Mouse (Mus musculus): ENCODE measurements around the gene Itga6.

The Itga6 gene

GRCm38 (mm10) chr2:71766007-71766406 is 20.6 kb downstream of the Itga6 start:
- peak in 1 of 2 experiments; percentile 38 for DNase-seq

GRCm38 (mm10) chr2:71767019-71767610 is 21.7 kb downstream of the Itga6 start:
- DNase-seq = no peak

GRCm38 (mm10) chr2:71771762-71772161 is 26.3 kb downstream of the Itga6 start:
- no peak for DNase-seq

GRCm38 (mm10) chr2:71773714-71774113 is 28.3 kb downstream of the Itga6 start:
- DNase-seq = no peak

- DNase-seq = no peak
Measured at GRCm38 (mm10) chr2:71774246-71774951, 29.0 kb downstream of the Itga6 start.

GRCm38 (mm10) chr2:71775201-71775611 is 29.8 kb downstream of the Itga6 start:
- DNase-seq = no peak

GRCm38 (mm10) chr2:71779266-71779888 is 34.0 kb downstream of the Itga6 start:
- DNase-seq = no peak

- no peak for DNase-seq
Measured at GRCm38 (mm10) chr2:71780016-71780415, 34.6 kb downstream of the Itga6 start.

- no peak for DNase-seq
Measured at GRCm38 (mm10) chr2:71785260-71785659, 39.8 kb downstream of the Itga6 start.

- DNase-seq = no peak
Measured at GRCm38 (mm10) chr2:71786060-71786459, 40.6 kb downstream of the Itga6 start.

GRCm38 (mm10) chr2:71786591-71787155 is 41.3 kb downstream of the Itga6 start:
- DNase-seq = peak; percentile 78 to 80

GRCm38 (mm10) chr2:71787156-71787590 is 41.8 kb downstream of the Itga6 start:
- peak; percentile 56 to 57 for DNase-seq

- DNase-seq = peak; percentile 16 to 20
Measured at GRCm38 (mm10) chr2:71787591-71788460, 42.4 kb downstream of the Itga6 start.

GRCm38 (mm10) chr2:71790752-71791151 is 45.3 kb downstream of the Itga6 start:
- no peak for DNase-seq

GRCm38 (mm10) chr2:71791203-71791602 is 45.8 kb downstream of the Itga6 start:
- DNase-seq = no peak

- no peak for DNase-seq
Measured at GRCm38 (mm10) chr2:71794139-71794538, 48.7 kb downstream of the Itga6 start.

GRCm38 (mm10) chr2:71796787-71797186 is 51.4 kb downstream of the Itga6 start:
- no peak for DNase-seq

GRCm38 (mm10) chr2:71800798-71801197 is 55.4 kb downstream of the Itga6 start:
- no peak for DNase-seq

GRCm38 (mm10) chr2:71801691-71802090 is 56.3 kb downstream of the Itga6 start:
- DNase-seq = no peak

- DNase-seq = no peak
Measured at GRCm38 (mm10) chr2:71802131-71802530, 56.7 kb downstream of the Itga6 start.

- no peak for DNase-seq
Measured at GRCm38 (mm10) chr2:71805120-71805519, 59.7 kb downstream of the Itga6 start.
